Mouse (Mus musculus) spleen, postnatal 14 days (tissue): Measurements from ENCODE around the gene Capza2.
"Not testable (repeated sequence)": the region's sequence is repeated elsewhere in the genome, so short reads cannot be mapped to it uniquely, and the experiment has no call there.

Experiments used
- DNase-seq, 2 experiments: peaks; one replicate each; pipeline ENCODE4 v3.0.0; 2021 to 2022; ENCODE audit warnings: low spot score in 2 of 2

Capza2 gene

GRCm38 (mm10) chr6:17640031-17640430, 4.0 kb downstream of the Capza2 start:
- no peak for DNase-seq

DNA sequence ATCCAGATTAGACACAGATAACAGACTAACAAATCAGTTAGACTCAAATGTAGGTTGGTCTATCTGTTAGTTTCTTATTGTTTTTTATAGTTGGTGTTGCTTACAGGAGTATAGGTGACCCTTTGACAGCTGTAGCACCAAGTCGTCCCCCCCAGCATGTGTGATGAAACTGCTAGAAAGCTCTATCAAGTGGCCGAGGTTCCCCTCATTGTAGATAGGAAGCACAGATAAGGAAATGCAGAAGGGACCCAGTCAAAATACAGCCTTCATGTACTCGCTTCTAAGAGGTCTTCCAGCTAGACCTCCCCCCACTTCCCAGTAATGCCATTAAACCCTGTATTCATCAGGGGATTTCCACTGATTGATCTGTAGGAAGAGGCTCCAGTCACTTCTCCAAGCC, 6.7 kb downstream of the Capza2 start:
- DNase-seq = no peak

GRCm38 (mm10) chr6:17646107-17646506, 10.1 kb downstream of the Capza2 start:
- DNase-seq = no peak

GRCm38 (mm10) chr6:17652132-17652531, 16.1 kb downstream of the Capza2 start:
- DNase-seq = no peak

- no peak for DNase-seq
These were observed 19.0 kb downstream of the Capza2 start for GRCm38 (mm10) chr6:17655080-17655479.

GRCm38 (mm10) chr6:17657308-17657707, 21.3 kb downstream of the Capza2 start:
- no peak for DNase-seq

- DNase-seq = no peak
These were observed 29.3 kb downstream of the Capza2 start for GRCm38 (mm10) chr6:17665348-17665747.

GRCm38 (mm10) chr6:17666024-17666423, 30.0 kb downstream of the Capza2 start:
- no peak for DNase-seq

GRCm38 (mm10) chr6:17667813-17668212, 31.8 kb downstream of the Capza2 start:
- DNase-seq = no peak

DNA sequence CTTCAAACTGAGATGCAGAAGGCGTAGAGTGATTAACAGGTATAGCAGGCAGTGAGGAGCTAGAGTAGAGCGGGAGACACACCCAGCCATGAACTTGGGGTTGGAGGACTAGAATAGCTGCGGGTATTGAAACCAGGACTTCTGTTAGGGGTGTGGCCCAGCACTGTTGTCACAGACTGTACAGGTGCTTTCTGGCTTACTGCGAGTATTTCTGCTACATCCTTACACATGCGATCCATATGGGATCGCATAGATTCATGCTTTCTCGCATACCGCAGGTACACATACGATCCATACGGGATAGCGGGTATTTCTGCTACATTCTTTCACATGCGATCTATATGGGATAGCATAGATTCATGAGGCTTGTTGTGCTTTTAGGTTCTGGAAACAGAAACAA, 32.3 kb downstream of the Capza2 start:
- DNase-seq = no peak

- no peak for DNase-seq
These were observed 33.8 kb downstream of the Capza2 start for GRCm38 (mm10) chr6:17669826-17670225.

GRCm38 (mm10) chr6:17675019-17675756, 39.2 kb downstream of the Capza2 start:
- DNase-seq = peak; percentile 43 to 66

GRCm38 (mm10) chr6:17677008-17677407, 41.0 kb downstream of the Capza2 start:
- DNase-seq = no peak

DNA sequence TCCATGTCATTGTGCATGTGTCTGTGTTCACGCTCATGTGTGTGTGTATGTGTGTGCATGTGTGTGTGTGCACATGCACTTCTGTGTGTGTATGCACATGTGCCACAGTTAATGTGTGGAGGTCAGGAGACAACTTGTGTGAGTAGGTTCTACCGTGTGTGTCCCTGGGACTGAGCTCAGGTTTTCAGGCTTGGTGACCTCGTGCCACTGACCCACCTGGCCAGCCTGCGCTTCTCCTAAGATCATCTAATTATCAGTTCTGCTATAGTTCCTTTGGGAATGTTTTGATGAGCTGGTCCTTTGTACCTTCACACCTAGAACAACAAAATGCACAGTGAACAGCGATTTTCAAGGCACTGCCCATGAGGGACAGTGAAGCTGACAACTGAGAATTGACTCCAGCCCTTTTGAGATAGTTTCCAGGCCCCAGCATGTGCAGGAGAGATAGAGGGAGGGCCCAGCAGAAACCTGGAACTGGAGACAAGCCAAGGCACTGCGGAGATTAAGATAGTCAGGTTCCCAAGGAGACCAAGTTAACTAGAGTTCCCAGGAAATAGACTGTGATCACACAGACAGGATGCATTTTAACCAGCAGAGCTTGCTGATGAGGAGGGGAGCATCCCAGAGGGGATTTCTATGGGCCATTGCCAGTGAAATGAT, 44.4 kb downstream of the Capza2 start:
- peak; percentile 54 to 68 for DNase-seq

DNA sequence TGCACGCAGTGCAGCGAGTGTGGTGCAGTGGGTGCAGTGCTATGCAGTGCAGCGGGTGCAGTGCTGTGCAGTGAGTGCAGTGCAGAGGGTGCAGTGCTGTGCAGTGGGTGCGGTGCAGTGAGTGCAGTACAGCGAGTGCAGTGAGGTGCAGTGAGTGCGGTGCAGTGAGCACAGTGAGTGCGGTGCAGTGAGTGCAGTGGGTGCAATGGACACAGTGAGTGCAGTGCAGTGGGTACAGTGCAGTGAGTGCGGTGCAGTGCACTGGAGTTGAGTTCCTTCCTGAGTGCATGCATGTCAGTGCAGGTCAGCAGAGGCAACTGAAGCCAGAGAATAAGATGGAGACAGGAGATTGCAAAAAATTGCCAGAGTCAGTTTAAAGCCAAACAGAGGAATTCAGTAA, 45.8 kb downstream of the Capza2 start:
- no peak for DNase-seq

DNA sequence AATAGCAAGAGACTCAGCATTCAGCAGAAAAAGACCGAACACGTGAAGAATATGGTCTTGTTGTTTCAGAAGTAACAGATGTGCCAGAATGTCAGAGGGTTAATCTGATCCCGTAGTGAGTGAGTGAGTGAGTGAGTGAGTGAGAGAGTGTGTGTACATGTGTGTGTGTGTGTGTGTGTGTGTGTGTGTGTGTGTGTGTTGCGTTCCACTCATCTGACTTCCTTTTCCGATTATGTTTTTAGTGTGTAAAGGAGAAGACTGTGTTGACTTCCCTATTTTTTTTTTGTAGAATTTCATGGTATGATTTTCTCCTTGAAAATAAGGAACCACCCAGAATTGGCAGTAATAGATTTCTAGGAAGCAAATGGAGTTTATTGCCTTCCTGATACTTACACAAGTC, 52.6 kb downstream of the Capza2 start:
- no peak for DNase-seq

DNA sequence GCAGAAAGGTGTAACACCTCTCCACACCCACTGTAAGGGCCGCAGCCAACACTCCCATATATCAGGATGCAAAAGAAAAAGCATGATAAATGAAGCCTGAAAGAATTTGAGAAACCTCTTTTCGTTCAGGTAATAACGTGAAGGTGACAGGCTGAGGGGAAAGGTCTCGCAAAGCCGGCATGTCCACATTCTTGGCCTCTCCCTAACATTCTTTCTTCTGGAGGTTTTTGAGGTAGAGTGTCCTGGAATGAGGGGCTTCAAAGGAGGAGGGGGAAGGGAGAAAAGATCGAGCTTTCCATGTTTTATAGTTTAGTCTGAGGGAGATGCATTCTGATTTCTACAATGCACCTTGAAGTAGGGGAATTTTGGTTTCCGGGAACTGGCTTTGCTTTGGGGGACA, 56.6 kb downstream of the Capza2 start, which contains the start of gene St7:
Gene St7, plus strand, starts transcription at position 287 of the 400 bp plus-strand sequence.
- no peak for DNase-seq

- DNase-seq = peak; percentile 46 to 66
These were observed 57.9 kb downstream of the Capza2 start for GRCm38 (mm10) chr6:17693726-17694549.

DNA sequence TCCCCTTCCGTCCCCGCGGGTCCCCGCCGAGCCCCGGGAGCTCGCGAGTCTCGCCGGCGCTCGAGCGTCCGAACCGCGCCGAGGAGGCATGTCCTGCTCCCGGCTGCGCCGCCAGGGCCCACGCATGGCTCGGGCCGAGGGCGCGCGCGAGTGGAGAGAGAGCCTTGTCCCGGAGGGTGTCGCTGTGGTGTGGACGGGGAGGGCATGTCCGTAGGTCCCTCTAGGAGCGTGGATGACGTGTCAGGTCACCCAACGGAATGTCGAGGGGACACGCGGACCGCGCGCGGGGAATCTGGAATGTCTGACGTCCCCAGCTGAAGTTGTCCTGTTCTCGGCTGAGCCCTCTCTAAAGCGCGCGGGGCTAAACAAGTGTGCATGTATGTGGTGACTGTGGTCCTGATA, 58.5 kb downstream of the Capza2 start:
- peak; percentile 55 to 70 for DNase-seq

GRCm38 (mm10) chr6:17696321-17696734, 60.3 kb downstream of the Capza2 start:
- DNase-seq = peak; percentile 25 to 54

DNA sequence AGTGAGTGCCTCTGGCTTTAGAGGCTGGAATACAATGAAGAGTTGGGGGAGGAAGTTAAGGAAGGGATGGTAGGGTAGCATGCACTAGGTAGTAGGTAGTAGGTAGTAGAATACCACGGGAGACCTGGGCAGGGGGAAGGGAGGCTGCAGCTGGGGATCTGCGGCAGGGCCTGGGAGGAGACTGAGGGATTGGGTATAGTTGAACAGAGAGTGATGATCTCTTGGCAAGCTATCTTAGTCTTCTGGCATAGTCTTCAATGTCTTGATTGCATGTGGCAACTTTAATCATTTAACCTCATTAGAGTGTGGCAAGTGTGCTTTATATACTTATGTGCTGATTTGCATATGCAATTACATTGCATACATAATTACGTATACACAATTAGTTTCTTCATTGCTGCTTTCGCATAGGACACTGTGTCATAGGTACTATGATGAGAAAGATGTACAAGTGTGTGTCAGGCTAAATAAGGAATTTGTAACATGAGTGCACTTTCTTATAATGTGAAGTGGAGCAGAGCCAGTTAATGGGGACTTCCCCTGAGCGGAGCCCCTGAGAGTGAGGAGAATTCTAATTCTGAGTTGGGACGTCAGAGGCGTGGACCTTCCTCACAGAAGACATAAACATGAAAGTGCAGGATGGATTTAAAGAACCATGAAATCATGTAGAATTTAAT, 65.0 kb downstream of the Capza2 start:
- no peak for DNase-seq

DNA sequence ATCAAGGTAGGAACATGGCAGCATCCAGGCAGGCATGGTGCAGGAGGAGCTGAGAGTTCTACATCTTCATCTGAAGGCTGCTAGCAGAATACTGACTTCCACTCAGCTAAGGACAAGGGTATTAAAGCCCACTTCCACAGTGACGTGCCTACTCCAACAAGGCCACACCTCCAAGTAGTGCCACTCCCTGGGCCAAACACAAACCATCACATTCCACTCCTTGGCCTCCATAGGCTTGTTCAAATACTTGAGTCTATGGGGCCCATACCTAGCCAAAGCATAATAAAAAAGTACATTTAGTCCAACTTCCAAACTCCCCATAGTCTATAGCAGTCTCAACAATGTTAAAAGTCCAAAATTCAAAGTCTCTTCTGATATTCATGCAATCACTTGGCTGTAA, 68.0 kb downstream of the Capza2 start:
- DNase-seq = not testable (repeated sequence)
